In genomic region chr4:79052723-79053122, GRCm38 (mm10) we compare ENCODE assay signal across 11 mouse cellular contexts.
DNase-seq lines count a peak whose midpoint lies in the region; ATAC-seq and TF ChIP-seq lines count a peak whose summit lies in the region.
"Had no signal": no experiment of that assay in that cellular context is flagged by ENCODE, and none has a peak within 500 bp of the region (broad histone marks: within the 10 kb centered on the region; RNA-seq: fewer than 3 reads in every experiment).

No protein-coding gene starts in this region.

- H3K4me1 ChIP-seq in forebrain, embryonic 11.5 days (replicated peaks; ENCODE audit: control insufficient read depth, insufficient read depth, low read length) = no peaks in the 10 kb centered on the region
- H3K4me1 ChIP-seq in forebrain, embryonic 10.5 days = no peaks in the 10 kb centered on the region
- H3K4me1 ChIP-seq in E14TG2a.4 (replicated peaks; ENCODE audit: low read depth, low read length) = no peaks in the 10 kb centered on the region
- H3K4me1 ChIP-seq: embryonic facial prominence, embryonic 15.5 days had no signal

- no peak overlapping the region for H3K27ac ChIP-seq in forebrain, embryonic 11.5 days (ENCODE audit: low read depth, low read length)
- no peak overlapping the region for H3K27ac ChIP-seq in forebrain, embryonic 10.5 days
- H3K27ac ChIP-seq: embryonic facial prominence, embryonic 15.5 days; liver, embryonic 14.5 days had no signal

- no peaks in the 10 kb centered on the region for H3K9me3 ChIP-seq in forebrain, embryonic 11.5 days (ENCODE audit: control insufficient read depth, low read length)
- H3K9me3 ChIP-seq in forebrain, embryonic 10.5 days = no peaks in the 10 kb centered on the region
- H3K9me3 ChIP-seq in E14TG2a.4 (ENCODE audit: low read length) = no peaks in the 10 kb centered on the region
- H3K9me3 ChIP-seq: embryonic facial prominence, embryonic 15.5 days had no signal

- peak; percentile 18 for TF ChIP-seq CTCF in E14TG2a.4 (conservative IDR thresholded peaks at IDR 0.05; ENCODE audit: low read length)

- peak; percentile 53; the same call in 1 of the 2 replicates for ATAC-seq in forebrain, embryonic 11.5 days (replicated peaks; ENCODE audit: low FRiP score)
- ATAC-seq in erythroblast, adult 5-6 weeks (replicated peaks; ENCODE audit: low FRiP score, poor library complexity, severe bottlenecking) = no peak
- ATAC-seq: activated CD4-positive, CD25-positive, alpha-beta regulatory T cell, adult 4 months had no signal

- H3K27me3 ChIP-seq in forebrain, embryonic 11.5 days (ENCODE audit: control insufficient read depth, insufficient read depth, low read length) = no peaks in the 10 kb centered on the region
- no peaks in the 10 kb centered on the region for H3K27me3 ChIP-seq in forebrain, embryonic 10.5 days (ENCODE audit: poor library complexity, severe bottlenecking)
- no peaks in the 10 kb centered on the region for H3K27me3 ChIP-seq in E14TG2a.4 (ENCODE audit: insufficient read depth, low read length)
- H3K27me3 ChIP-seq: embryonic facial prominence, embryonic 15.5 days had no signal

- H3K36me3 ChIP-seq in forebrain, embryonic 11.5 days (ENCODE audit: control insufficient read depth, insufficient read depth, low read length) = no peaks in the 10 kb centered on the region
- no peaks in the 10 kb centered on the region for H3K36me3 ChIP-seq in forebrain, embryonic 10.5 days (replicated peaks)
- no peaks in the 10 kb centered on the region for H3K36me3 ChIP-seq in E14TG2a.4 (ENCODE audit: insufficient read depth, low read length)
- H3K36me3 ChIP-seq: embryonic facial prominence, embryonic 15.5 days had no signal

- no peak for DNase-seq in forebrain, embryonic 11.5 days (ENCODE audit: low spot score)
- DNase-seq in forebrain, embryonic 10.5 days (ENCODE audit: extremely low spot score, low spot score) = no peak
- peak; percentile 52 to 71 for DNase-seq in frontal cortex, adult 2 months (ENCODE audit: extremely low spot score in 1 of 2, low spot score in 1 of 2)
- peak; percentile 30 to 62 for DNase-seq in left cerebral cortex, adult 9 months (ENCODE audit: low spot score in 2 of 2)
- DNase-seq in testis, postnatal 14 days (ENCODE audit: low spot score) = no peak
- no peak for DNase-seq in spleen, postnatal 4 days (ENCODE audit: low spot score in 2 of 2)

- no peak overlapping the region for H3K9ac ChIP-seq in forebrain, embryonic 11.5 days (ENCODE audit: low read length)
- H3K9ac ChIP-seq: embryonic facial prominence, embryonic 15.5 days; liver, embryonic 14.5 days had no signal

- 62% methylated on average over 5 of the region's 5 CpGs for WGBS in forebrain, embryonic 11.5 days
- WGBS in forebrain, embryonic 10.5 days = 64% methylated on average over 5 of the region's 5 CpGs

- no peak overlapping the region for H3K4me3 ChIP-seq in forebrain, embryonic 11.5 days (ENCODE audit: low read depth, low read length)
- no peak overlapping the region for H3K4me3 ChIP-seq in forebrain, embryonic 10.5 days
- H3K4me3 ChIP-seq in E14TG2a.4 (replicated peaks; ENCODE audit: low read length) = no peak overlapping the region
- H3K4me3 ChIP-seq: embryonic facial prominence, embryonic 15.5 days had no signal

- no peak overlapping the region for H3K4me2 ChIP-seq in forebrain, embryonic 11.5 days (ENCODE audit: low read depth, low read length, severe bottlenecking)
- H3K4me2 ChIP-seq: embryonic facial prominence, embryonic 15.5 days had no signal

Comparison
In these comparisons a context has a peak if more than half of its experiments do, and no peak if none do; other contexts are left out.
1. DNase-seq: peak in frontal cortex, adult 2 months (2 of 2) and left cerebral cortex, adult 9 months (2 of 2); none in forebrain, embryonic 11.5 days (single experiment), forebrain, embryonic 10.5 days (single experiment), testis, postnatal 14 days (single experiment) and spleen, postnatal 4 days (0 of 2).